Mouse (Mus musculus) mesoderm, embryonic 11.5 days (tissue): ENCODE results near the gene Mon2.

Experiments used
- DNase-seq: peaks from one replicate; pipeline ENCODE4 v3.0.0-alpha.2; 2012; ENCODE audit warnings: low read depth, low spot score

The Mon2 gene

DNA sequence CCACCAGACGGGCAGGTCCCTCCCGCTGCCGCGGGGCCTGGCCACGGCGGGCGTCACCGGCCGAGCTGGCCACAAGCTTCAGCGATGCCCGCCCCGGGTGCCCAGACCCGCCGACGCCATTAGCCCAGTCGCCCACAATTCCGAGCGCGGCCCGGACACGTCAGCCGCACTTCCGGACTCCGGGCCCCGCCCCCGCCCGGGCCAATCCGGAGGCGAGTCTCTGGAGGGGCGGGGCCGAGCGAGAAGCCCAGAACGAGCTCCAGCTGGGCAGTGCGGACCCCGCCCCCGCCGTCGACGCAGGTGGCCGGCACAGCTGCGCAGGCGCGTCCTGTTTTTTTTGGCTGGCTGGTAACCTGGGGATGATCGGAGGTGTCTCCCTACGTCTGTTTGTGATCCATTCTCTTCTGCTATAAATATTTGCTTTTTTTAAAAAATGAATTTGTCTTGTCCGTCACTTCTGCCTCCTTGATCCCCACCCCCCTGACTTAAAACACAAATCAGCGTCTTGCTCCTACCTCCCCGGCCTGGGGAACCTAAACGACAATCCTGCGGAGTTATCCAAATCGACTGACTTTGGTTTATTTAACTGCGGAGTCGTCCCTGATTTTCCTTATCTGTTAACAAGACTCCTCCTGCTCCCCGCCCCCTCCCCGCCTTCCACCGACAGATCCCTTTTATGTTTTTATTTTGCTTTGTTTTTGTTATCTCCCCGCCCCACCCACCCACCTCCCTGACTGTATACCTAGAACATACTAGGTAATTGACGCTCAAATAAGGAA lies at the start of gene Mon2:
Gene Mon2, minus strand, starts transcription at position 261 of the 779 bp plus-strand sequence.
- DNase-seq = peak; percentile 95

DNA sequence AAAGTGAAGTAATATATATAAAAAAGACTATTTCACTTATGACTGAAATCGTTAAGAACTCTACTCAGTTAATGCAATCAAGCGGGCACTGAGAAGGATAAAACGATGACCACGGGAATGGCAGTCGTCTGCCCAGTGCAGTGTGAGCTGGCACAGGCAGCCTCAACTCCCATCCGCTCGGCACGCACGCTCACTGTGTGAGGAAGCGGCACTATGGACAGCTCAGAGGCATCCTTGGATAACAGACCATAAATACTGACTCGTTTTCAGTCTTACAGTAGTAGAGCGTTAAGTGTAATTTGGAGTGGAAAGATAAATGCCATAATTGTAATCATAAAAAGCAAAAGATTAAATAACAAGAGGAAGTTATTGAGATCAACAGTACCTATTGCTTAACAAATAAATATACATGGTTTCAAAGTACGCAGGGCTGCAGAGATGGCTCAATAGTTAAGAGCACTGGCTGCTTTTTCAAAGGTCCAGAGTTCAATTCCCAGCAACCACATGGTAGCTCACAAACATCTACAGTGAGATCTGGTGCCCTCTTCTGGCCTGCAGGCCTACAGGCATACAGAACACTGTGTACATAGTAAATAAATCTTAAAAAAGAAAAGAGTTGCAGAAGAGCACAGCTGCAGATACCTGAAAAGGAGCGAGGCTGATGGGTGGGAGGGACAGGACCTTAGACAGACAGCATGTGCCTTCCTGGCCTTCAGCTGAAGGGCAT lies 44.5 kb upstream of the Mon2 start:
- no peak for DNase-seq

DNA sequence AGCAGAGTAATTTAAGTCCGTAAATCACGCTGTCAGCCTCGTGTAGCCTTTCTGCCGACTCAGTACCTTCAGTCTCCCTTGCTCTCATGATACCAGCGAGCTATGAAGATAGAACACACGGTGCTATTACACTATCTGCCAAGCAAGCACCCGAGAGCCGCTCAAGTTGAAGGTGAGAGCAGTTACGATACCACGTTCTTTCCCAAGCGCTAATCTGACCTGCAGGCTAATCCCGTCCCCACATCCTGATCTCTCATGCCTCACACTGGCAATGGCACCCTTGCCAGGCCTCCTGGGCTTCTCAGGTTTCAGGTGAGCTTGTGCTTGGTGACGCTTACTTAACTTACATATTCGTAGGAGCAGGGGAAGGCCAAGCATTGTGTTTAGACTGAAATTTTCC lies 40.6 kb upstream of the Mon2 start:
- no peak for DNase-seq

DNA sequence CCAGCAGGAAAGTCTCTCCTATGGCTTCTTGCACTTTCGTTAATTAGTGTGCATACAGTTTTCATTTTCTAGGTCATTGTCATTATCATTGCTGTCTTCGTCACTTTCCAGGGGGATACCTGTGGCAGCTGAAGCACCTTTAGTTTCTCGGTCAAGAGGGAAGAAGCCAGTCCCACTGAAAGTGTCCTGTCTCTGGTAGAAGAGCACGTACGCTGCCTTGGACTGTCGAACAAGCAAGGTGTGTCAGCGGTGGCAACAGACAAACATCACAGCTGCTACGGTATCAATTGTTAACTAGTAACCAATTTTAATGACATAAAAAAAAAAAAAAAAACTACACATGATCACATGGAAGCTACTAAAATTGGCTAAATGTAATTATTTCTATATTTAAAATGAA lies 37.2 kb upstream of the Mon2 start:
- DNase-seq = no peak

DNA sequence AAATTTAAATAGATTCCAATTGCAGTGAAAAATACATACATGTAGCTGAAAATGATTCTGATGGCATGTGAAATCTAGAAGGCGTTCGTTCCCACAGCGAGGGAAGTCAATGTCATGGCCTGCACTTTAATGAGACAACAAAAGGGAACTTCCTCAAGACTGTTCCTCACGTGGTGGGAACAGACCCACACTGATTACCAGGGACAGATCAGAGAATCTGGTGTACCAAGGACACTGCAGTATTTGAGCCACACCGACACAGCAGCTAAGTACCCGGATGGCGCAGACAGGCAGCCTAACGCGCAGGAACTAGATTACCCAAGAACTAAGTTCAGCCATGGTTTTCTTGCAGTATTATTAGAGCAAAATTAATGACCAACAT lies 36.5 kb upstream of the Mon2 start:
- DNase-seq = no peak

DNA sequence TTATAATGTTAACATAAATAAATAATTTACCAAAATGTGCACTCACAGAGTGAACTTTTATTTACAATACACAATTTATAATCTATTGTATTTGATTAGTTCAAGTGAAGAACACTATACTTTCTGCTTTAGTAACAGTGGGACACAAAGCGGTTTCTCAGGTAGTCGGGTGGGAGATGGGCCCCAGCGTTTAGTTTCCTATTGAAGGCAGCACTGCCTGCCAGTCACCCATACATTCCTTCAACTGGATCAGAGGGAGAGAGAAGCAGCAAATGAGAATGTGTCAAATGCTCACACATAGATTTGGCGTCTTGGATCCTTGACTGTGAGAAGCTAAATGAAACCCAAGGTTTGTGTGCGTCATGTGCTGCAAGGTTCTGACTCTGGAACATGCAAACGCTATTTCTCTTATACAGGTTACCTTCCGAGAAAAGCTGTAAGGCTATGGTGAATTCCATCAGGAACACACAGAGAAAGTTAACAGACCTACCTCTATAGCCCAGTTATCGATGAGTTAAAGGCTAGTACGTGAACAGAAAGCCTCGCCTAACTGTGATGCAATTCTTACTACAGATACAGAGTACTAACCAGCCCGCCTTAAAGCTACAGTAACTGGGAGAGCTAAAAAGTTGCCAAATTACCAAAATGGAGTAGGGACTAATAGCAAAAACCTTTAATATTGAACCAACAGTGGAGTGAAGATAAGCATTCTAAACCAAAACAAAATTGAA lies 35.9 kb upstream of the Mon2 start:
- no peak for DNase-seq

DNA sequence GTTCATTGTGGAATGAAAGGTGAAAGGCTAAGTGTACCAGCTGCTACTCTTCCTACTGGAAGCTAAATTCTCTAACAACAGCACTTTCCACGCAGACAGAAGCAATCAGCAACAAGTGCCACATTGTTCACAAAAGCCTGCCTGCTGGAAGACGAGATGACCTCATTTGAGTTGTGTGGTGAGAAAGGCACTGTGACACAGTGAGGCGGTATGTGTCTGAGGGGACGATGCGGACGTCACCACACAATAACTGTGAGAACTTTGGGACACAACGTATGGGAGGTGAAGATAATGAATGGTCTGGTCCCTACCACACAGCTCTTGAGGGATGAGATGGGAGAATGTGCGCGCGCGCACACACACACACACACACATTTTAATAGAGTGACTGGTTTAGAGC lies 34.2 kb upstream of the Mon2 start:
- peak; percentile 30 for DNase-seq

DNA sequence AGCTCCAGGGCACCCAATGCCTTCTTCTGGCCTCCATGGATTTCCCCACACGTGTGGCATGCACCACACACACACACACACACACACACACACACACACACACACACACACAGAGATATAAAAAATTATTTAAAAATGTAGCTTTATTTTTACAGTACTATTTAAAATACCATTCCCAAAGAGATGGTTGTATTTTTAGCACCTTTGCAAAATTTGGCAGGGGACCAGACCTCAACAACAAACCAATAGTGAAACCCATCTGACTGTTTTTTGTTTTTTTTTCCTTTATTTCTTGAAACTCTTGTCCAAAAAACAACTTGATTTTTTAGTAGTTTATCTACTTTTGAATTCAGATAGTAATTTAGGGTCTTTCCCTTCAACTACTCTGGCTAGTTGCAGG lies 32.2 kb upstream of the Mon2 start:
- DNase-seq = no peak

DNA sequence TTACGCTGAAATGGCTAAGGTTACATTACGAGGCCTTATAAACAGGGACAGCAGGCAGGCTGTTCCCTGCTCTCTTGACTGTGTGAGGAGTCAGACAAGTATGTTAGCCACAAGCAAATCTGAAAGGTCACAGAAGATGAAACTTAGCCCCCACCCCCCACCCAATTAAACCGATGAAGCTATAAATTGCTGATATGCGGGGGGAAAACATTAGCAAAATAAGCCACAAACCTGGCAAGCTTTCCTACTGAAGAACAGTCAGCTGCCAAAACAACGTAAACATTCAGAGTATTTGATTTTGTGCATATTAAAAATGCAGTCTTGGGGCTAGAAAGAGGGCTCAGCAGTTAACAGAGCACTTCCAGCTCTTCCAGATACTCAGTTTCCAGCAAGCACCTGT lies 31.8 kb upstream of the Mon2 start:
- no peak for DNase-seq

DNA sequence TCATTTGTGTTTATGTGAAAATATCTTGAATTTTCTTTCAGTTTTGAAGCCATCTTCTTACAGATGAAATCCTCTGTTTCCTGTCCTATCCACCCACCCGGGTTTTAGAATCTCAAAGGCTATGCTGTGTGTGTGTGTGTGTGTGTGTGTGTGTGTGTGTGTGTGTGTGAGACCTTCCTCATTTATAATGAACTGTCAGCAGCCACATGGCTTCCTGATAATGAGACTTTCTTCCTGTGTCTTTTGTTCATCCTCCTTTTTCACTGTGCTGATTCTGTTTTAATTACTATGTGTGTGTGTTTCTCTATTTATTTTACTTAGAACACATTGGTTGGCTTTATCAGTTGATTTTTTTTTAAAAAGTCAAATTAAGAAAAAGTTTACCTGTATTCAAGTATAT lies 25.0 kb upstream of the Mon2 start:
- DNase-seq = no peak

DNA sequence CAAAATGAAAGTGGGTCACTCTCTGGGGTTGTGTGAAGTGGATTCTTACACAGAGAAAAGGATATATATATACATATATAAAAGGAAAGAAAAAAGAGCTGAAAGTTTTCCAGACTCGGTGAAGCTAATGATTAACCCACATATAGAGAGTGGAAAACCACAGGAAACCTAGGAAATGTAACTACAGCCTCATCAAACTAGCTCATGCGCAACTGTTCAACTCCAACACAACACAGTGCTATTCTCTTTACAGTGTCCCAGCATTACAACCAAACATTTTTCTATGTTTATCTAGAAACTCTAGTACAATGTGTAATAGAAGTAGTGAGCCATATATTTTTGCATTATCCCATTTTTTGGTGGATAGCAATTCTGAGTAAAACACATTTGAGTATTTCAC lies 24.3 kb upstream of the Mon2 start:
- DNase-seq = no peak

DNA sequence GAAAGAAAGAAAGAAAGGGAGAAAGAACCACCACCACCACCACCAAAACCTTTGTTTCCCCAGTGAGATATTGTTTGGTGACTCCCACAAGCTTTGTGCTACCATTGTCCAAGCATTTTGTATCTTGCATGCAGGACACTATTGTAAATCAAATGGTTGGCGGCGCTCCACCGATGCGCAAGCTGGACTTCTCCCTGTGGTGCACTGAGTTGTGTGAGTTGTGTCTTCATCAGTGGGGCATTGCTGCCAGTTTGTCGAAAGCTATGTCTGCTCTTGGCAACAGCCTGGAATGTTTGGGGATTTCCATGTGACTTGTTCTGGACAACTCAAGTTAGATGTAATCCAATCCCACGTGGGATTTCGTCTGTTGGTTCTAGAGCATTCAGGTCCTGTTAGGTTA lies 18.2 kb upstream of the Mon2 start:
- no peak for DNase-seq

DNA sequence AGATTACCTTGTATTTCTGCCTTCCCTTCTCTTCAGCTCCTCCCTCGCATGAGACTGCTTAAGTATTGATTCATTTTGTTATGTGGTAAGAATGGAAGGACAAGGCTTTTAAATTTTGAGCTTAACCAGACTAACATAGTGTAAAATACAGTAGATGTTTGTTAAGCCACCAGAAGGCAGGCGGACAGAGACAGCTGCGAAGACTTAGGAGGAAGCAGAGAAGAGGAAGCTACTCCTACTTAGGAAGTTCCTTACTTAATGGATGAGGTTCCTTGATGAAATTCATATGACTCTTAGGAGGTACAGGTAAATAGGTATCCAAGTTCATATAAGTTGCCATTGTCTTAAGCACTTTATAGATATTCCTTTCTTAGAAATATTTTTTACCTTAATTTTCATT lies 16.3 kb upstream of the Mon2 start:
- DNase-seq = no peak

DNA sequence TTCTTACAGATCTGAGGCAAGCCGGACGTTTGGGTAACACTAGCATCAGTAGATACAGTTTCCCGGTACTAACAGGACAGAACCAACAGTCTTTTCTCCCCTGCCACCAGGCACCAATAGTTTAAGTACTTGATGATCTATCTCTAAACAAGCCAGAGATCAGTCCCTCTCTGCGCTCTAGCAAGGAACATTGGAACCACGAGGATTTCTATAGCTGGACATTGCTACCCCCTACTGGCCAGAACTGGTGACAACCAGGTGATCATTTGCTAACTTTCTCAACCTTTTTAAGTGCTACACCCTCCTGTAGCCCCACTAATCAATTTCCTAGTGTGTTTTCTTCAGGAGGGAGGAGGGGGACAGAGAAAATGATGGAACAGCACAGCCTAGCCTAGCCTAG lies 15.4 kb upstream of the Mon2 start:
- DNase-seq = peak; percentile 61

DNA sequence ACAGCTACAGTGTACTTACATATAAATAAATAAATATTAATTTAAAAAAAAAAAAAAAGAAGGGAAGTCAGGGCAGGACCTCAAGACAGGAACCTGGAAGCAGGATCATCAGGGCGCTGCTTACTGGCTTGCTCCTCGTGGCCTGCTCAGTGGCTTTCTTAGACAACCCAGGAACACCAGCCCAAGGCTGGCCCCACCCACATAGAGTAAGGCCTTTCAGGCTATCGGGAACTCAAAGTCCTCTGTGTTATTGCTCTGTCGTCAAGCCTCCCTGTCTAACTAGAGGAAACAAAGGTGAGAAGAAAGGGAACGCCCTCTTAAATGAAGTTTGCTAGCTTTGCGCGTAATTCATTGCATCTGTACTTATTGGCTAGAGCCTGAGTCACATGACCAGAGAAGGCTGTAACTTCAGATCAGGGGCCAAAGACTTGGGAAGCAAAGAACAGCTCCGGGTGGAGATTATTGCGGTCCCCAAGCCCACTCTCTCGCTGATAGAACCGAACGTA lies 13.2 kb upstream of the Mon2 start:
- no peak for DNase-seq

DNA sequence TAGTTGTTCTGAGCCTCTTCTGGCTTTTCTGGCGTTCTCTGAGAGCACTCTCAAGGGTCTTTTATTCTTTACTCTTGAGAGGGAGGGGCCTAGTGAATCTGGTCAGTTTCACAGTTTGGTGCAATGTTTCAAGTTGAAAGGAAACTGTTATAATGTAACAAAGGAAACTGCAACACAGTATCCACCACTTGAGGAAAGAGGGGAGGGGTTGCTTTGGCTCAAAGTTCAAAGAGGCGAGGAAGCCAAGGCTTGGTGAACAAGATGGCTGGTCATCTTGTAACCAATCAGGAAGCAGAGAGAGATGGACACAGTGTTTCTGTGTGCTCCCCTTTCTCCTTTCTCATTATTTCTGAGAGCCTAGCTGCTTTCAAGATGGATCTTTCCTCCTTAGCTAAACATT lies 10.5 kb upstream of the Mon2 start:
- DNase-seq = no peak

DNA sequence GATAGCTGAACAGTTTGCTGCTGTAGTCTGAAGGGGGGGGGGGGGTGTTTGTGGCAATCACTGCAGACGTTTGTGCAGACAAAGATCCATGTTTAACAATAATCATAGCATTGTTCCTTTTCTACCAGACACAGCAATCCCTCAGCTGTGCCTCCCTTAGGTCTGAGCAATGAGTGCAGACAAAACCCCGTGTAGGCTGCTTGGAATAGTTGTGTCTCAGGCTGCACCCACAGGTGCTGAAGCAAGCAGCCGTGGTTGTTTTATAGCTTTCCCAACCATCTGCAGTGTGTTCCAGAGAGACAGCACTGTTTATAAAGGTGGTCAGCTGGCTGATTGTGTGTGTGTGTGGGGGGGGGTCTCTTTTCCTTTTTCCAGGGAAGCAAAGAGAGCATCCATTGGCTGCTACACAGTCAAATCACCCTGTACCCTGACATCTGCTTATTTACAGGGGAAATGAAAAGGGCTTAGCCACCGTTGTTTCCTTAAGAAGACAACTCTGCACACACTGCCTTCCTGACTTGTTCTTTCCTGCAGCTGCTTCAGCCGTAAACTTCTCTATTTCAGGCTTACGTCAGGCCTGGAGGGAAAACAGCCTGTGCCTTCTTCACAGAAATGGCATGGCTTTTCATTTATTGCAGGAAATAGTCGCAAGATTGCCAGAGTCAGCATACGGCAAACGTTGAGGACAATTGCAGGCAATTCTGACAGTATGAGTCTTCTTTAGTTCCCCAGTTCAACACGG lies 8.8 kb upstream of the Mon2 start:
- no peak for DNase-seq

DNA sequence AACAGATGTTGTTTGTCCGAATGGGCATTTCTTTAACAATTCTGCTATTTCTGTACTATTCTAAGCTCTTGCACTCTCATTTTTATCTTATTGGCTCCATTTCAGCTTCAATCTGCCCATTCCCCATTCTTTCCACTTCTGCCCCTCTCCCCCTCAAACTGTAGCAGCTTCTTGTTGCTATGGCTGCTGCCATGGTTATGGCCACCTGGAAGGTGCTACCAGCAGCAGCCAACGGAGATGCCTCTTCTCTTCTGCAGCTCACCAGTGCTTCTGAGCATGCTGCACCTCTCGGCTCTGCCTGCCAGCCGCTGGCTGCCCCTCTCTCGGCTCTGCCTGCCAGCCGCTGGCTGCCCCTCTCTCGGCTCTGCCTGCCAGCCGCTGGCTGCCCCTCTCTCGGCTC lies 8.0 kb upstream of the Mon2 start:
- no peak for DNase-seq

DNA sequence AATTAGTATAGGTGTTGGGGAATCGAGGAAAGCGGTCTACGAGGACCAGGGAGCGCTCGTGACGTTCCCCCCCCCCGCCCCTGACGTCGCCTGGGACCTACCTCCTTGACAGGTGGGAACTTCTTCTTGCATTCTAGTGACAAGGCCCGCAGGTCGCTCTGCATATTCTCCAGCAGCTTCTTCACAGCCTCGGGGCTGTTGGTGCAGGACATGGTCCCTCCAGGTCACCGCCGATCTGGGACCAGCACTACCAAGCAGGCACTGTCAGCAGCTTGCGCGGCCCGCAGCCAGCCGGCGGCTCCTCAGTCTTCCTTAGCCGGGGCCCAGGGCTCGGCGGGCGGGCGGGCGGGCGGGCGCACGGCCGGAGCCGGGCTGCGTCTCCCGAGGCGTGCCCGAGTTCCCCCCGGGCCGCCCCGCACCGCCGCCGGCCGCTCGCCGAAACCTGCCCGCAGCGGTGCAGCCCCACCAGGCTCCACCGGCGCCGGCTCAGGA lies 508 bp downstream of the Mon2 start:
- DNase-seq = no peak

DNA sequence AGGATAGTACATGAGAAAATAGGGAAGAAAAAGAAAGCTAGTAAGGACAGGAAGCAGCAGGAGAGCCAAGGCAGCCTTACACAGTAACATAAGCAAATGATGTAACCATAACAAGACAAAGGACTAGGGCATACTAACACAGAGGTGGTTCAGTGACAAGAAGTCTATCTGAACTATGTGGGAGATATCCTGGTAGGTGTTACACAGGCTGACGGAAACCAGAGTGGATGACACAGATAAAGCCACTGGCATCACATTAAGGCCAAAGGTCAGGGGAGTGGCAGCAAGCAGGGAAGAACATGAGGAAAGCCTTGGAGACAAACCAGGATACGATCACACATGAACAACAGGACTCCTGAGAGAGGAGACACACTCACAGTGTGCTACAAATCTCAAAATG lies 4.3 kb downstream of the Mon2 start:
- no peak for DNase-seq

DNA sequence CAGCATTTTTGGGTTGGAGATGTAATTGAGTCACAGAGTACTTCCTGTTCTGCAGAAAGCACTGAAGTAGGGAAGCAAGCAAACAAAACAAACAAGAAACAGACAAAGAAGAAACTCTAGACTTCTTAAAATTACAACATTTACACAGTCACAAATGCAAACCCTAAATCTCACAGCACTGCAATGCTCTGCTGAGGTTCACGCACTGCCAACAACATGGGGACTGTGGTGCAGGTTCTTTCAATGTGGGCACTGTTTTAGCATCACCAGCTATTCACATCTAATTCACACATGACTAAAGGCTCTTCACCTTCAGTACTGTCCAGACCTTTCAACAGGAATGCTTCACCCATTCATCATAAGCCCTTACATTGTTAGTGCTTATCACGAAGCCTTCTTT lies 13.3 kb downstream of the Mon2 start:
- no peak for DNase-seq

DNA sequence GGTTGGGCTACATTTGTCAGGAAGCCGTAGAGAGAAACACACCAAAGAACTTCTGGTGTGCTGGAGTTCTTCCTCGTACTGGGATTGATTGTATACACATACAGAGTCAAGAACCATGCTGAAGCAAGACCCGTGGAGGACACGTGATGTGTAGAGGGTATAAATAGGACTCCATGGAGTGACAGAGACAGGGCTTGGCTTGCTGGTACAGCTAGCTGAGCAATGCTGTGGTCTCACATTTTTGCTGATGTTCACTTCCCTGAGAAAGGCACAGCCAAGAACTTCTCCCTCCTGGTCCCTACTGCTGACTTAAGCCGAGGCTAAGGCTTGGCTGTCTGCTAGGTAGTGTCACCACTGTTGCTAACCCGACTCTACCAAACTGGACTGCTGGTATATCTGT lies 15.5 kb downstream of the Mon2 start:
- DNase-seq = no peak
